Mouse (Mus musculus): ENCODE measurements around the gene Nsrp1.

DNA sequence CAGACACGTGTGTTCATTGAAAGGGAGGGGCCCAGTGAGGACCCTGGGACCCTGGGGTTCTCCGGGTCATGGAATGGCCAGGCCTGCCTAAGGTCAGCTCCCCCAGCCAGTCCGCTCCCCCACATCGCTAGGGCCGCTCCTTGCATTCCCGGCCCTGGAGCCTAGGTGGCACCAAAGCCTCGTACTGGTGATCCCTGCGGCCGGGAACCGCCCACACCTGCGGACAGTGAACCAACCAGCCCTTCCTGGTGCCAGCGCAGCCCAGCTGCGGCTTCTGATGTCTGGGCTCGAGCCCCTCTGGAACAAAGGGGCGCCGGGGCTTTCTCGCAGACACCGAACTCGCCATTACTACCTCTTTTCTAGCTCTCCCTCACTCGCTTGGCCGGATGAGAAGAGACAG lies 80.9 kb downstream of the Nsrp1 start:
- TF ChIP-seq TAL1 (IDR thresholded peaks at IDR 0.05; ENCODE audit: low read length) (no peak), GATA1 (IDR thresholded peaks at IDR 0.05; ENCODE audit: low read length) (no peak)

Data from erythroblast, embryonic 14.5 days (primary cell).